Mouse (Mus musculus) MEL (cell line): Measurements from ENCODE around the gene Smad6.
A peak's percentile ranks its signal among the peaks of the same experiment; 100 is the strongest.

Source experiments
- CTCF ChIP-seq, 3 experiments: IDR thresholded peaks in 2 of 3; conservative IDR thresholded peaks in 1 of 3; 2 replicates each; pipeline ENCODE4 v1.5.1; 2011 to 2012; ENCODE audit warnings: low read length in 3 of 3, low read depth in 2 of 3, mild to moderate bottlenecking in 2 of 3, improper control_type of control experiment in 1 of 3, inconsistent platforms in 1 of 3, mixed read lengths in 1 of 3, moderate library complexity in 1 of 3; ENCODE audit not compliant: control insufficient read depth in 1 of 3, insufficient read depth in 1 of 3, poor library complexity in 1 of 3, severe bottlenecking in 1 of 3
- E2F4 ChIP-seq: IDR thresholded peaks from 2 replicates; pipeline ENCODE4 v1.6.1; 2011; ENCODE audit warnings: low read depth, low read length, improper control_type of control experiment, borderline replicate concordance
- ETS1 ChIP-seq: IDR thresholded peaks from 2 replicates; pipeline ENCODE4 v1.6.1; 2012; ENCODE audit warnings: low read depth, mild to moderate bottlenecking, inconsistent platforms, low read length, improper control_type of control experiment, moderate library complexity
- NRF1 ChIP-seq: IDR thresholded peaks from 2 replicates; pipeline ENCODE4 v1.6.1; 2014; ENCODE audit warnings: low read depth, mild to moderate bottlenecking, inconsistent platforms, low read length, improper control_type of control experiment, moderate library complexity; ENCODE audit not compliant: poor library complexity, insufficient read depth, severe bottlenecking
- POLR2AphosphoS2 ChIP-seq: IDR thresholded peaks from 2 replicates; pipeline ENCODE4 v1.6.1; 2011; ENCODE audit warnings: low read length, improper control_type of control experiment
- UBTF ChIP-seq: IDR thresholded peaks from 2 replicates; pipeline ENCODE4 v1.6.1; 2012; ENCODE audit warnings: low read depth, mild to moderate bottlenecking, inconsistent platforms, low read length, improper control_type of control experiment, moderate library complexity, borderline replicate concordance; ENCODE audit not compliant: insufficient read depth

DNA sequence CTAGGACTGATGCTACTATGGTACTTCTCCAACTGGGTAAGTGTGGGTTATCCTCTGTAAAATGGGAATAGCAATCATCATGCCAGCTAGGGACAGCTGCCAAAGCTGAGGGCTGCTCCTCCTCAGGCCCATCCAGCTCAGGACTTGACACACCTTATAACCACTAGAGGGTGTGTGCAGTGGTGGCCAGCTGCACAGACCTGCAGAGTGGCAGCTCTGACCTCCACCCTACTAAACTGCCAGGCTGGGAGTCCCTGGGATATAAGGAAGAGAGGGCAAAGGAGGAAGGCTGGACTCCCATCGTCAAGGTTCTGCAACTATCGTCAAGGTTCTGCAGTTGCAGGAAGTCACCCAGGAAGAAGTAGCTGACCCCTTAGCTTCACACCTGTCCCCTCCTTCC lies 3.1 kb upstream of the Smad6 start:
- TF ChIP-seq POLR2AphosphoS2 (no peak), ETS1 (no peak), UBTF (no peak), CTCF (IDR thresholded peaks at IDR 0.05 in 2 of 3, conservative IDR thresholded peaks at IDR 0.05 in 1 of 3; ENCODE audit: control insufficient read depth in 1 of 3, insufficient read depth in 1 of 3, low read depth in 2 of 3, low read length in 3 of 3, poor library complexity in 1 of 3, severe bottlenecking in 1 of 3) (peak in 1 of 3 experiments; percentile 12; a peak in 1 of 6 replicates), NRF1 (no peak), E2F4 (no peak)
